Mouse (Mus musculus): ENCODE measurements around the gene Dyrk1a. TPM values are rescaled to one million over a fixed set of nuclear protein-coding genes. Genes with fewer than 3 reads are reported as not detected.

Dyrk1a gene
- polyA plus RNA-seq, 1 experiment from 2014 or later = 12.0 TPM

- H3K9ac ChIP-seq (ENCODE audit: low read depth, low read length) = peak overlapping the region; percentile 74
- H3K4me3 ChIP-seq (ENCODE audit: low read depth, low read length) = peak overlapping the region; percentile 99
- H3K27ac ChIP-seq (ENCODE audit: low read length) = peak overlapping the region; percentile 100
- H3K4me1 ChIP-seq (ENCODE audit: control insufficient read depth, insufficient read depth, low read length) = peaks cover 20% of the 10 kb centered on the region
- no peaks in the 10 kb centered on the region for H3K27me3 ChIP-seq (ENCODE audit: control insufficient read depth, insufficient read depth, low read depth, low read length)
- H3K4me2 ChIP-seq (ENCODE audit: low read length) = peak overlapping the region; percentile 57
- ATAC-seq = peak; percentile 81
- no peaks in the 10 kb centered on the region for H3K9me3 ChIP-seq (replicated peaks; ENCODE audit: control insufficient read depth, low read length, poor library complexity, severe bottlenecking)
- 2% methylated on average over 41 of the region's 53 CpGs for WGBS
- no peaks in the 10 kb centered on the region for H3K36me3 ChIP-seq (ENCODE audit: control insufficient read depth, insufficient read depth, low read length)
These were observed 1.2 kb upstream of the Dyrk1a start for GRCm38 (mm10) chr16:94568335-94569228.

DNA sequence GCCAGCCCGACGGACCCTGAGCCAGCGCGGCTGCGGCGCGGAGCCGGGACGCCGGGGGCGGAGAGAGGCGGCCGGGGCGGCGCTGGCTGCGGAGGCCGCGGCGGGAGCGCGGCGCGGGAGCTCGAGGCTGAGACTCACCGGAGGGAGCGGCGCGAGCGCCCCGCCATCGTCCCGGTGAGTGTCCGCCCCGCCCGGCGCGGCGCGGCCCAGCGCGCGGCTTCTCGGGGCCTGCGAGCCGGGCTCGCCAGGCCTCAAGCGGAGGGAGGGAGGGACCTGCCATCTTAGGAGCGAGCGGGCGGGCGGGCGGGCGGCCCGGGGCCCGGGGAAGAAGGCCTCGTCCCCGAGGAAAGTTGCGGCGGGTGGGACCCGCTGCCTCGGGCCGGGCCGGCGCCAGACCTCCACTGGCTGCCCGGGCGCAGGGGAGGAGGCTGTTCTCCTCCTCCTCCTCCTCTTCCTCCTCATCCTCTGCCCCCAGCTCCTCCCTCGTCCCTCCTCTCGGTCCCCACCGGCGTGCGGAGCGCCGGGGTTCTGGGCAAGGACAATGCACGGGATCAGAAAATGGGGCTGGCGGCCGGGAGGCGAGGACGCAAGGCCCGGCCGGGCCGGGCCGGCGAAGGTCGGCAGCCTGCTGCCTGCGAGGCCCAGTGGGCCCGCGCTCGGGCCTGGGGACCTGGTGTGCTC lies 691 bp downstream of the Dyrk1a start:
- Histone ChIP-seq H3K27ac (ENCODE audit: low read length) (peak overlapping the region; percentile 100), H3K4me1 (ENCODE audit: control insufficient read depth, insufficient read depth, low read length) (peaks cover 34% of the 10 kb centered on the region), H3K9me3 (replicated peaks; ENCODE audit: control insufficient read depth, low read length, poor library complexity, severe bottlenecking) (no peaks in the 10 kb centered on the region), H3K36me3 (ENCODE audit: control insufficient read depth, insufficient read depth, low read length) (no peaks in the 10 kb centered on the region), H3K4me3 (ENCODE audit: low read depth, low read length) (peak overlapping the region; percentile 99), H3K9ac (ENCODE audit: low read depth, low read length) (peak overlapping the region; percentile 98), H3K27me3 (ENCODE audit: control insufficient read depth, insufficient read depth, low read depth, low read length) (no peaks in the 10 kb centered on the region), H3K4me2 (ENCODE audit: low read length) (peak overlapping the region; percentile 93)
- ATAC-seq = peak; percentile 10
- 0% methylated on average over 55 of the region's 88 CpGs for WGBS

- Histone ChIP-seq H3K9ac (ENCODE audit: low read depth, low read length) (peak overlapping the region; percentile 98), H3K4me3 (ENCODE audit: low read depth, low read length) (peak overlapping the region; percentile 99), H3K9me3 (replicated peaks; ENCODE audit: control insufficient read depth, low read length, poor library complexity, severe bottlenecking) (no peaks in the 10 kb centered on the region), H3K4me2 (ENCODE audit: low read length) (peak overlapping the region; percentile 93), H3K27ac (ENCODE audit: low read length) (peak overlapping the region; percentile 100), H3K4me1 (ENCODE audit: control insufficient read depth, insufficient read depth, low read length) (peaks cover 39% of the 10 kb centered on the region), H3K36me3 (ENCODE audit: control insufficient read depth, insufficient read depth, low read length) (no peaks in the 10 kb centered on the region), H3K27me3 (ENCODE audit: control insufficient read depth, insufficient read depth, low read depth, low read length) (no peaks in the 10 kb centered on the region)
- ATAC-seq = no peak
- 25% methylated on average over 10 of the region's 10 CpGs for WGBS
These were observed 1.5 kb downstream of the Dyrk1a start for GRCm38 (mm10) chr16:94571111-94571993.

GRCm38 (mm10) chr16:94572422-94572821 lies 2.6 kb downstream of the Dyrk1a start:
- no peak overlapping the region for H3K27ac ChIP-seq (ENCODE audit: low read length)
- no peaks in the 10 kb centered on the region for H3K36me3 ChIP-seq (ENCODE audit: control insufficient read depth, insufficient read depth, low read length)
- H3K9me3 ChIP-seq (replicated peaks; ENCODE audit: control insufficient read depth, low read length, poor library complexity, severe bottlenecking) = no peaks in the 10 kb centered on the region
- H3K4me1 ChIP-seq (ENCODE audit: control insufficient read depth, insufficient read depth, low read length) = peaks cover 41% of the 10 kb centered on the region
- H3K27me3 ChIP-seq (ENCODE audit: control insufficient read depth, insufficient read depth, low read depth, low read length) = no peaks in the 10 kb centered on the region
- H3K4me3 ChIP-seq (ENCODE audit: low read depth, low read length) = no peak overlapping the region
- WGBS = 30% methylated on average over 2 of the region's 2 CpGs
- H3K9ac ChIP-seq (ENCODE audit: low read depth, low read length) = no peak overlapping the region
- no peak for ATAC-seq
- peak overlapping the region; percentile 45 for H3K4me2 ChIP-seq (ENCODE audit: low read length)

- no peak overlapping the region for H3K27ac ChIP-seq (ENCODE audit: low read length)
- no peaks in the 10 kb centered on the region for H3K36me3 ChIP-seq (ENCODE audit: control insufficient read depth, insufficient read depth, low read length)
- H3K4me1 ChIP-seq (ENCODE audit: control insufficient read depth, insufficient read depth, low read length) = peaks cover 46% of the 10 kb centered on the region
- H3K4me2 ChIP-seq (ENCODE audit: low read length) = no peak overlapping the region
- H3K9me3 ChIP-seq (replicated peaks; ENCODE audit: control insufficient read depth, low read length, poor library complexity, severe bottlenecking) = no peaks in the 10 kb centered on the region
- H3K4me3 ChIP-seq (ENCODE audit: low read depth, low read length) = no peak overlapping the region
- H3K9ac ChIP-seq (ENCODE audit: low read depth, low read length) = no peak overlapping the region
- ATAC-seq = no peak
- H3K27me3 ChIP-seq (ENCODE audit: control insufficient read depth, insufficient read depth, low read depth, low read length) = no peaks in the 10 kb centered on the region
- WGBS = 81% methylated on average over 3 of the region's 3 CpGs
These were observed 4.4 kb downstream of the Dyrk1a start for GRCm38 (mm10) chr16:94574025-94574717.

DNA sequence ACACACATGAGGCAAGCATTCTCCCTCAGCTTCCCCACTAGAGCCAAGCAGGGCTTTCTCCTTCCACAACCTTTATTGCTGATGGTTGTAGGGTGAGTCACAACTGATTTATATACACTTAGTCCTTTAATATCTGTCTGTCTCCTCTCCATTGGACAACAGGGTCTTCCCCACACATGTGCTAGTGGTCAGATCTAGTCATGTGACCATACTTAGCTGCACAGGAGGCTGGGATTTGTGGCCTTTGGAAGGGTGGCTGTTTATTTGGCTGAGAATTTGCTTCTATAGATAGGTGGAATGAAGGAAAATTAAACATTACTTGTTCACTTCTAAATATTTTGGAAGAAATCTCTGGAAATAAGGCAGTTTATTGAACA lies 4.9 kb downstream of the Dyrk1a start:
- no peak for ATAC-seq
- no peak overlapping the region for H3K27ac ChIP-seq (ENCODE audit: low read length)
- H3K4me1 ChIP-seq (ENCODE audit: control insufficient read depth, insufficient read depth, low read length) = peaks cover 46% of the 10 kb centered on the region
- H3K36me3 ChIP-seq (ENCODE audit: control insufficient read depth, insufficient read depth, low read length) = no peaks in the 10 kb centered on the region
- H3K4me2 ChIP-seq (ENCODE audit: low read length) = no peak overlapping the region
- no peak overlapping the region for H3K9ac ChIP-seq (ENCODE audit: low read depth, low read length)
- no peaks in the 10 kb centered on the region for H3K9me3 ChIP-seq (replicated peaks; ENCODE audit: control insufficient read depth, low read length, poor library complexity, severe bottlenecking)
- H3K4me3 ChIP-seq (ENCODE audit: low read depth, low read length) = no peak overlapping the region
- H3K27me3 ChIP-seq (ENCODE audit: control insufficient read depth, insufficient read depth, low read depth, low read length) = no peaks in the 10 kb centered on the region

DNA sequence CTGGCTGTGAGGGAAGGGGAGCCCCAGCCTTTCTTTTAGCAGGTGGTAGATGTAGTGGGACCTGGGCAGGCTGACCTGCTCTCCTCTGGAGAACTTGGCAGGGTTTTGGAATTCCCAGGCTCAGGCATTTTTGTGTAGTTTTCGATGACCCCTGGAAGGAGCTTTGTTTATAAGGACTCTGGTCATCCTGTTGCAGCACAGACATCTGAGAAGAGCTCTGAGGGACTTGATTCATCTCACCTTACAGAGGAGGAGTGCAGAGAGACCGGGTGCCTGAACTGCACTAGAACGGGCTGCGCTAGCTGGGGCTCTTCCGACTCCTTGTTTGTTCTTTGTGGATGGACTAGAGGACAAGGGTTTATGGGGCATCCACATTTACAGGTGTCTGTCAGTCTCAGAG lies 5.9 kb downstream of the Dyrk1a start:
- H3K9ac ChIP-seq (ENCODE audit: low read depth, low read length) = no peak overlapping the region
- H3K4me3 ChIP-seq (ENCODE audit: low read depth, low read length) = no peak overlapping the region
- no peaks in the 10 kb centered on the region for H3K27me3 ChIP-seq (ENCODE audit: control insufficient read depth, insufficient read depth, low read depth, low read length)
- no peak overlapping the region for H3K27ac ChIP-seq (ENCODE audit: low read length)
- WGBS = 80% methylated on average over 5 of the region's 5 CpGs
- H3K4me1 ChIP-seq (ENCODE audit: control insufficient read depth, insufficient read depth, low read length) = peaks cover 47% of the 10 kb centered on the region
- no peaks in the 10 kb centered on the region for H3K9me3 ChIP-seq (replicated peaks; ENCODE audit: control insufficient read depth, low read length, poor library complexity, severe bottlenecking)
- H3K36me3 ChIP-seq (ENCODE audit: control insufficient read depth, insufficient read depth, low read length) = no peaks in the 10 kb centered on the region
- no peak overlapping the region for H3K4me2 ChIP-seq (ENCODE audit: low read length)
- no peak for ATAC-seq

DNA sequence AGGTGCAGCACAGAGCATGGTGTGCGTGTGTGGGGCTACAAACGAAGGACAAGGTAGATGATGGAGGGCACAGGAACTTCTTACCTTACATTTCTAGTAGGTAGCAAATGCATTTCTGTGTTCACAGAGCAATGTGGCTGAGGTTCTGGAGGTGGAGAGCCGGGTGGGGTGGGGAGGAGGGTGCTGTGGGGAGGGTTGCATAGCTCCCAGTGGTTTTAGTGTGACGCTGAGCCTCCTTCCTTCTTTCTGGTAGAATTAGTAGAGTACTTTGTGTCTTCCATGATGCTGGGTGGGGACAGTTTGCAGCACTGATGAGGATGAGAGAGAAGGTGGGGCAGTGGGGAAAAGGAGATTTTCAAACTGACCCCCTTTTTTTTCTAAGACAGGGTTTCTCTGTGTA lies 9.5 kb downstream of the Dyrk1a start:
- Histone ChIP-seq H3K4me1 (ENCODE audit: control insufficient read depth, insufficient read depth, low read length) (peaks cover 32% of the 10 kb centered on the region), H3K9ac (ENCODE audit: low read depth, low read length) (no peak overlapping the region), H3K27ac (ENCODE audit: low read length) (no peak overlapping the region), H3K27me3 (ENCODE audit: control insufficient read depth, insufficient read depth, low read depth, low read length) (no peaks in the 10 kb centered on the region), H3K9me3 (replicated peaks; ENCODE audit: control insufficient read depth, low read length, poor library complexity, severe bottlenecking) (no peaks in the 10 kb centered on the region), H3K36me3 (ENCODE audit: control insufficient read depth, insufficient read depth, low read length) (no peaks in the 10 kb centered on the region), H3K4me2 (ENCODE audit: low read length) (no peak overlapping the region), H3K4me3 (ENCODE audit: low read depth, low read length) (no peak overlapping the region)
- WGBS = 95% methylated on average over 4 of the region's 4 CpGs
- no peak for ATAC-seq

Measured in midbrain, embryonic 16.5 days (tissue).